Comparison of ENCODE assay signal across 7 mouse cellular contexts in the genomic region with DNA sequence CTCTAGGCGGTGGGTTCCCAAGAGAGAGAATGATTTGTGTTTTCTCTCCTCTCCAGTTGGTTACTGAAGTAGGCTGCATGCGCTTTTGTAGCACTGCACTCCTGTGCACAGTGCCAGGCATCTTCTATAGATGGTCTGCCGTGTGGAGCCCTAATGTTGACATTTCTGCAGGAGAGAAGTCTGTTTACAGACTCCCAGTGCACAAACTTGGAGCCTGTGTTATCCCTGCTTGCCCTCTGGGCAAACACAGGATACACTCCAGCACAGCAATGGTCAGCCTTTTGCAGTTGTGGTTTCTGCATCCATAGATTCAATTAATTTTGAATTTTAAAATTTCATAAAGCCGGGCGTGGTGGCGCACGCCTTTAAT. TPM values are rescaled to one million over a fixed set of nuclear protein-coding genes. Genes with fewer than 3 reads are reported as not detected.
A peak's percentile ranks its signal among the peaks of the same experiment; 100 is the strongest.
DNase-seq lines count a peak whose midpoint lies in the region; ATAC-seq and TF ChIP-seq lines count a peak whose summit lies in the region.

No protein-coding gene starts in this region.

- no peak overlapping the region for H3K4me3 ChIP-seq in lung, embryonic 14.5 days (ENCODE audit: low read depth, low read length)
- no peak overlapping the region for H3K4me3 ChIP-seq in forebrain, embryonic 11.5 days (ENCODE audit: low read depth, low read length)
- H3K4me3 ChIP-seq in limb, embryonic 13.5 days, result no peak overlapping the region
- H3K4me3 ChIP-seq in small intestine, adult 2 months (ENCODE audit: low read depth, low read length), result no peak overlapping the region

- peaks cover 28% of the 10 kb centered on the region for H3K4me1 ChIP-seq in lung, embryonic 14.5 days (ENCODE audit: insufficient read depth)
- peaks cover 26% of the 10 kb centered on the region for H3K4me1 ChIP-seq in forebrain, embryonic 11.5 days (replicated peaks; ENCODE audit: control insufficient read depth, insufficient read depth, low read length)
- H3K4me1 ChIP-seq in limb, embryonic 13.5 days, result peaks cover 43% of the 10 kb centered on the region
- peaks cover 22% of the 10 kb centered on the region for H3K4me1 ChIP-seq in small intestine, adult 2 months (ENCODE audit: control insufficient read depth, insufficient read depth, insufficient read length, low read length)

- no peak overlapping the region for H3K9ac ChIP-seq in lung, embryonic 14.5 days
- H3K9ac ChIP-seq in forebrain, embryonic 11.5 days (ENCODE audit: low read length), result no peak overlapping the region
- no peak overlapping the region for H3K9ac ChIP-seq in limb, embryonic 13.5 days

- H3K9me3 ChIP-seq in lung, embryonic 14.5 days (ENCODE audit: low read depth, low read length), result no peaks in the 10 kb centered on the region
- H3K9me3 ChIP-seq in forebrain, embryonic 11.5 days (ENCODE audit: control insufficient read depth, low read length), result no peaks in the 10 kb centered on the region
- no peaks in the 10 kb centered on the region for H3K9me3 ChIP-seq in limb, embryonic 13.5 days

- 53% methylated on average over 7 of the region's 7 CpGs for WGBS in lung, embryonic 14.5 days
- WGBS in forebrain, embryonic 11.5 days, result 76% methylated on average over 7 of the region's 7 CpGs
- 70% methylated on average over 7 of the region's 7 CpGs for WGBS in limb, embryonic 13.5 days
- WGBS in small intestine, adult 2 months, result 75% methylated on average over 7 of the region's 7 CpGs

- no peak for TF ChIP-seq CTCF in lung, embryonic 14.5 days (IDR thresholded peaks at IDR 0.05; ENCODE audit: low read depth)
- TF ChIP-seq CTCF in small intestine, adult 2 months (IDR thresholded peaks at IDR 0.05; ENCODE audit: extremely low read depth, insufficient read length, insufficient replicate concordance, low read depth, low read length), result no peak

- no peak for DNase-seq in lung, embryonic 14.5 days
- DNase-seq in lung, postnatal 10 days, result no peak
- DNase-seq in forebrain, embryonic 11.5 days (ENCODE audit: low spot score), result no peak
- no peak for DNase-seq in adrenal gland, adult 18-20 months (ENCODE audit: low spot score in 2 of 2)
- no peak for DNase-seq in right cerebral cortex, postnatal 4 days

- no peaks in the 10 kb centered on the region for H3K27me3 ChIP-seq in lung, embryonic 14.5 days (ENCODE audit: insufficient read depth, low read length)
- H3K27me3 ChIP-seq in forebrain, embryonic 11.5 days (ENCODE audit: control insufficient read depth, insufficient read depth, low read length), result no peaks in the 10 kb centered on the region
- no peaks in the 10 kb centered on the region for H3K27me3 ChIP-seq in limb, embryonic 13.5 days
- no peaks in the 10 kb centered on the region for H3K27me3 ChIP-seq in small intestine, adult 2 months (ENCODE audit: control insufficient read depth, insufficient read depth, low read length)

- TF ChIP-seq POLR2A in small intestine, adult 2 months (IDR thresholded peaks at IDR 0.05; ENCODE audit: low read depth, low read length), result no peak

- no peaks in the 10 kb centered on the region for H3K36me3 ChIP-seq in lung, embryonic 14.5 days (ENCODE audit: insufficient read depth)
- no peaks in the 10 kb centered on the region for H3K36me3 ChIP-seq in forebrain, embryonic 11.5 days (ENCODE audit: control insufficient read depth, insufficient read depth, low read length)
- peaks cover 2% of the 10 kb centered on the region; the same call in 1 of the 2 replicates for H3K36me3 ChIP-seq in limb, embryonic 13.5 days
- H3K36me3 ChIP-seq in small intestine, adult 2 months (ENCODE audit: control insufficient read depth, insufficient read depth, low read length), result no peaks in the 10 kb centered on the region; the same call in 1 of the 2 replicates

- H3K4me2 ChIP-seq in lung, embryonic 14.5 days, result 0 out of 2 replicates have a peak overlapping the region, but pooled peaks have one; percentile 6
- H3K4me2 ChIP-seq in forebrain, embryonic 11.5 days (ENCODE audit: low read depth, low read length, severe bottlenecking), result no peak overlapping the region
- 0 out of 2 replicates have a peak overlapping the region, but pooled peaks have one; percentile 52 for H3K4me2 ChIP-seq in limb, embryonic 13.5 days (replicated peaks)

- ATAC-seq in lung, embryonic 14.5 days (ENCODE audit: insufficient read depth), result no peak
- ATAC-seq in forebrain, embryonic 11.5 days (replicated peaks; ENCODE audit: low FRiP score), result no peak
- ATAC-seq in limb, embryonic 13.5 days (ENCODE audit: low FRiP score, low read depth), result no peak

- H3K27ac ChIP-seq in lung, embryonic 14.5 days (ENCODE audit: low read depth), result peak overlapping the region; percentile 84
- H3K27ac ChIP-seq in forebrain, embryonic 11.5 days (ENCODE audit: low read depth, low read length), result 0 out of 2 replicates have a peak overlapping the region, but pooled peaks have one; percentile 1
- H3K27ac ChIP-seq in limb, embryonic 13.5 days, result 0 out of 2 replicates have a peak overlapping the region, but pooled peaks have one; percentile 39
- 0 out of 2 replicates have a peak overlapping the region, but pooled peaks have one; percentile 17 for H3K27ac ChIP-seq in small intestine, adult 2 months (ENCODE audit: insufficient read depth, low read depth, low read length)

RNA-seq across cellular contexts. Expression of gene Sort1, which starts 13.2 kb away (rescaled TPM):
- 32.7 and 33.2 TPM in 2 replicates for polyA plus RNA-seq in lung, embryonic 14.5 days (2014; fragmentation: Nextera tagmentation; extraction: Ambion mirVana)
- 28.9 and 31.3 TPM in 2 replicates for polyA plus RNA-seq in forebrain, embryonic 11.5 days (2014; fragmentation: Nextera tagmentation; extraction: Ambion mirVana)
- 10.6 TPM in 2 replicates for polyA plus RNA-seq in limb, embryonic 13.5 days (2015; fragmentation: Nextera tagmentation; extraction: Ambion mirVana)
- polyA plus RNA-seq in small intestine, adult 2 months (2012; rRNA removed), result 18.1 and 32.8 TPM in 2 replicates
- total RNA-seq in adrenal gland, adult 18-20 months (2021), result 10 to 100 TPM; 41.3 to 72.6 TPM

RNA-seq across cellular contexts. Expression of gene Psma5, which starts 40.3 kb away (rescaled TPM):
- polyA plus RNA-seq in lung, embryonic 14.5 days (2014; fragmentation: Nextera tagmentation; extraction: Ambion mirVana), result 320 and 323 TPM in 2 replicates
- polyA plus RNA-seq in forebrain, embryonic 11.5 days (2014; fragmentation: Nextera tagmentation; extraction: Ambion mirVana), result 277 and 297 TPM in 2 replicates
- 318 and 331 TPM in 2 replicates for polyA plus RNA-seq in limb, embryonic 13.5 days (2015; fragmentation: Nextera tagmentation; extraction: Ambion mirVana)
- polyA plus RNA-seq in small intestine, adult 2 months (2012; rRNA removed), result 21.9 and 36.2 TPM in 2 replicates
- total RNA-seq in adrenal gland, adult 18-20 months (2021), result 10 to 100 TPM; 79.4 to 84.3 TPM

Comparison
In these comparisons a context has a peak if more than half of its experiments do, and no peak if none do; other contexts are left out.
1. H3K27ac ChIP-seq: peak in every context shown above with its lines; median percentile 84 in lung, embryonic 14.5 days; 39 in limb, embryonic 13.5 days; 17 in small intestine, adult 2 months; 1 in forebrain, embryonic 11.5 days.